Mouse (Mus musculus): ENCODE measurements around the gene Acsbg1.
"Not testable (repeated sequence)": the region's sequence is repeated elsewhere in the genome, so short reads cannot be mapped to it uniquely, and the experiment has no call there.

Acsbg1 gene

DNA sequence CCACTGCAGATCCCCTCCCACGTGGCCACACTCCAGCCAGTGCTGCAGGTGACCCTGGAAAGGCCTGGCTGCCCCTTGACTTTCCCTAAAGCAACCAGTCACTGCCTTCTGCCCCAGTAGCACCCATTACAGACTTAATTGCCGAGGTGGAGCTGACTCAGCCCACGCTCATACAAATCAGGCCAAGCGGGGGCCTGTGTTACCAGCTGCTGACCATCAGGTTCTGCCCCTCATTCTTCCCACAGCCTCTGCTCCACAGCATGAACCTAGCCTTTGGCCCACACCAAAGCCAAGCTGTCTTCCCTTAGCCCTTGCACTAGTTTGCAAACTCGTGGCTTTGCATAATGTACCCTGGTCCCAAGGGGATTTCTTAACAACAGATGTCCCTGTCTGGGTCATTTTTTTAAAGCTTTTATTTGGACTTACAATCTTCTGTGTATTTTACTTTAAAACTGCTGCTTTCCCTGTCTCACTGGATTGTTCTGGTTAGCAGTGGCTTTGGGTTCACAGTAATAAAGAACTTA, 57.5 kb downstream of the Acsbg1 start:
- DNase-seq, result no peak

DNA sequence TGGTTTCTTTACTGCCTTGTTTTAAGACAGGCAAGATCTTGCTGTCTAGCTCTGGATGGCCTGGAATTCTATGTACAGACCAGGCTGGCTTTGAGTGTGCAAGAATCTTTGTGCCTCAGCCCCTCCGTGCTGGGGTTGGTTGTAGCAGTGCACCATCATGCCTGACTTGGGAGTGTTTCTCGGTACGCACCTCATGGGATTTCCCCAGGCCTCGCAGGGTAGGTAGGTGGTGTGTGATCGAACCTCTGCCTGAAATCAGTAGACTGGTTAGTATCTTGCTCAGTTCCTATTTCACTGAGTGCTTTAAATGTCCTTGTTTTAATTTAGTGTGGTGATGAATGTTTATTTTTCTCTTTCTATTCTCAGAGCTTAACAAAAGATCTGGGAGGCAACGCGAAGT, 58.8 kb downstream of the Acsbg1 start:
- no peak for DNase-seq

DNA sequence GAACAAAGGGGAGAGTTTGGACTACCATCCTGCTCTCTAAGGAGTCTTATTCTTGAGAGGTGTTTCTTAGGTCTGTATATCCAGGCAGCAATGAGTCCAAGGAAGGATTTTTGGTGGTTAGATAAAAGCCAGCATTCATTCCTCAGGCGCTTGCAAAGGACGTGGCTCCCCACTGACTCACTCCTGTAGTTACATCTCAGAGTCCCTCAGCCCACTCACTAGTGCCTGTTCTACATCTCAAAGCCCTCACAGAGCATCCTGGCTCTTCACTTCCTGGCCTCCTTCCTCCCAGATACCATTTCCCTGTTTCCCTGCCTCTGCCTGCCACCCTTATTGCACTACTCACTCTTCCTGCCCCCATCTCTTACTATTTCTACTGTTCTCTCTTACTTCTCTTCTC, 59.3 kb downstream of the Acsbg1 start:
- no peak for DNase-seq

DNA sequence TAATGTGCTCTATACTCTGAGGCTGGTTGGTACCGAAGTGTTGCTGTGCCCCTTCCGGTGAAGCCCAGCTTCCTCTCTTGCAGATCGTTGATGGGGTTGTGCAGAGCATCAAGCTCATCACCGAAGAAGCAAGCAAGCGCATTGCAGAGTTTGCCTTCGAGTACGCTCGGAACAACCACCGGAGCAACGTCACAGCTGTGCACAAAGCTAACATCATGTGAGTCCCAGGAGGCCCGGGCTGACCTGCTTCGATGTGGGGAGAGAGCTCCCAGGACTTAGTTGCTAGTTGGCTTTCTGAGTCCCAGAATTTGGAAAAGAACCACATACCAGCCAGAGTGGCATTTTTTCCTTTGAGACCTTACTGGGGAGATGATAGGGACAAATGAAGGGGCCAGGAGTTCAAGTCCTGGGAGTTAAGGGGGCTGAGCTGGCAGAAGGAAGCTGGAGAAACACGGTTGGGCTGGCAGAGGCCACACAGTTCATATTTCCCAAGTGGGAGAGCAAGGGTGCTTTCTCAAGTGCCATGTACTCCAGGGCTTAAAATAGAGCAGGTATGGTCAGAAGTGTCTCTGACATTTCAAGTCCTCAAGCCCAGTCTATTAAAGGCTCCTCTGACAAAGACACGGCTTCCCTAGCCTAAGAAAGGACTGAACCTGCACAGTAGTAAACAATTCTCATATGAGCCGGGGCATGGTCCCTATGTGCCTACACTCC, 64.8 kb downstream of the Acsbg1 start:
- DNase-seq, result no peak

DNA sequence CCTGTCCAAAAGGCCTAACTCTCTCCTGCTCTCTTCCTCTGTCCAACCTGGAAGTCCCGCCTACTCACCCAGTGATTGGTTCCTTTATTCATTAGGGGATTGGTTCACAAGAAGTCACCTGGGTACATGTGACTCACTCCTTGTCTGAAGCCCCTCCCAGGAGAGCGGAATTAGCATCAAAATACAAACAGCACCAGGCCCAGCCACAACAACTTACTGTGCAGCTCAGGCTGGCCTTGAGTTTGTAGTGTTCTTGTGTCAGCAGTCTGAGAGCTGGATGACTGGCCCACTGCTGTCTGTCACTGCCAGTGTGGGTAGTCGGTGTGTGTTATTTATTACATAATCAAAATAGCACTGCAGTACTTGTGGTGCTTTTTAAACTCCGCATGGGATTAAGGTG, 68.0 kb downstream of the Acsbg1 start:
- not testable (repeated sequence) for DNase-seq

DNA sequence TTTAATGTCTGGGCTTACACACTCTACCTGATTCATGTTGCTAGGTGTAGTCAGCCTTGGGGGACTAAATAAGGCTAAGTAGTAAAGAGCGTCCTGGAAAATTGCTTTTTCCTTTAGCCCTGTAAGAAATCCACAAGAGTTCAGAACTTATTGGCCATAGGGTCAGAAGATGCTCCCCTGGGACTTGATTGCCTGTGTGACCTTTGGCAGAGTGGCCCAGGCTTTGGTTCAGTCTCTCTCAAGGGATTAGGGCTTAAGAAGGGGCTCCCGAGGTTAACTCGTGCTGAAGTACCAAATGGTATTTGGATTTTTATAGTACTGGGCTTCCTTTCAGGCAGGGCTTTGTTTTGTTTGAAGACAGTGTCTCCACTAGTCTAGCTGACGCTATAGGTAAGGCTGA, 73.8 kb downstream of the Acsbg1 start:
- no peak for DNase-seq

DNA sequence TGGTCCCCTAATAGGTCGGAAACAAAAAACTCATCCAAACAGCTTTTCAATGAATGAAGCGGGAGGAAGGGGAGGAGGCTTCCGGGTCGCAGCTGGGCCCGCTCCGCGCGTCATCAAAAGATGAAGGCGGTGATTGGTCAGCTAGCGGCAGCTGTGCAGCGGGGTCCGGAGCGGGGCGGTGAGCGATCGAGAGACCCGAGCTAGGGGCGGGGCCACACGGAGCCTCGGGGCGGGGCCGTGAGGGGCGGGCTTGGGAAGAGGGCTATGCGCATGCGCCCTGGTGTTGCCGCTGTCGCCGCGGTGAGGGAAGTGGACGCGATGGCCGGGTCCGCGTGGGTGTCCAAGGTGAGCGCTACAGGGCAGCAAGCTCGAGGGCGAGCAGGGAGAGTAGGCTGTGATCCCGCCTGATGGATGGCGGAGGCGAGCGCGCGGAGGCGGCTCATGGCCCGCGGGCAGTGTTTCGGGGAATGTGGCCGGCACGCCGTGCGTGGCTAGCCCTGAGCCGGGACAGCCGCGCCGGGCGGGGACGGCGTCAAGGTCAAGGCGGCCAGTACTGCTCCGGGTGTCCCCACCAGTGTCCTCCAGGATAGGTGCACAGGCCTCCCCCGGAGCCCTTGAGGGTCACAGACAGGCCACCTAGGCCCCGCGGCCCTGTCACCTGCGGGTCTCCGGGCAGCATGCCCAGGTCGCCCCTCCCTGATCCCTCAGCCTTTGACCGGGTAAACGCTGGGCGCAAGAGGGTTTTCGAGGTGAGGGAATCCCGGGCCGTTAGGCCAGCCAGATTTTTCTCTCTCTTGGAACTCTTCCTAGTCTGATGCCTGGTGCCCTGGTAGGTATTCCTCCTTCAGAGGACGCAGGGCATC, 75.2 kb downstream of the Acsbg1 start, which contains the start of gene Idh3a:
Idh3a (plus strand) TSS at position 136 of the 863 bp plus-strand sequence.
- DNase-seq, result peak; percentile 99

DNA sequence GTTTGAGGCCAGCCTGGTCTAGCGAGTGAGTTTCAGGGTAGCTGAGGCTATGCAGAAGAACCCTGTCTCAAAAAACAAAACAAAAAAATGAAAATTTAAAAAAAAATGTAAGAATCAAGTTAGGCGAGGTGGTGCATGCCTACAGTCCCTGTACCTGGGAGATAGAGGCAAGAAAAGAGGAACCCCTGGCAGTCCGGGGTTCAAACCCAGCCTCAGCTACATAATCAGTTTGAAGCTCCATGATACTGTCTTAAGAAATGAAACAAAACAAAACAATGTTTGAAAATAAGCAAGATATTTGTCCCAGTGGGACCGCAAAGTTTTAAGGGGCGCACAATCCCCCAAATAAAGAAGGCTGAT, 75.9 kb downstream of the Acsbg1 start:
- no peak for DNase-seq

DNA sequence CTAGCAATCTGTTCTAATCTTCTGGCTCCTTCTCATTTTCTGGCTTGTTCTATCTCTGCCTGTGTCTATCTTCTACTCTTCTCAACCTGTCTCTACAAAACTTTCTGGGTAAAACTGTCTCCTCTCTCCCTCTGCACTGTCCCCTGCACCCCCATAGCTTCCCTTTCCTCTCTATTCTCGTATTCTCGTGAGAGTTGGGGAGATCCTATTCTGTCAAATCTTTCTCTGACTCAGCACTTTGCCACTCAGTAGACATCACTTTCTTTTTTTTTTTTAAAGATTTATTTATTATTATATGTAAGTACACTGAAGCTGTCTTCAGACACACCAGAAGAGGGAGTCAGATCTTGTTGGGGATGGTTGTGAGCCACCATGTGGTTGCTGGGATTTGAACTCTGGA, 77.5 kb downstream of the Acsbg1 start:
- DNase-seq, result not testable (repeated sequence)

DNA sequence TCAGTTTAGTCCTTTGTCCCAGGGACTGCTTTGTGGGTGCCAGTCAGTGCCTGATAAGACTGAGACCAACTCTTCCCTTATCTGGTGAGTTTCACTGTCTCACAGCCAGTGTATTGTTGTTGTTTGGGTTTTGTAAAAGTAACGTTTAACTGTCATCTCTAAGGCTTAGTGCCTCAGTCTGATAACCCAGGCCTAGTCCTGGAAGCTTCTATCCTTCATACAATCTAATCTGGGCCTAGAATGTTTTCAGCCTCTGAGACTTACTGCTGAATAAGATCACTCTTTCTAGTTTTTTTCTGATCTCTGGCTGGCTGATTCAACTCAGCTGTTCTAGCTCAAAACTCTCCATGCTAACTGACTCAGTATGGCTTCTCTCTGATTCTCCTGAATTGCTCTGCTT, 78.0 kb downstream of the Acsbg1 start:
- DNase-seq, result no peak

DNA sequence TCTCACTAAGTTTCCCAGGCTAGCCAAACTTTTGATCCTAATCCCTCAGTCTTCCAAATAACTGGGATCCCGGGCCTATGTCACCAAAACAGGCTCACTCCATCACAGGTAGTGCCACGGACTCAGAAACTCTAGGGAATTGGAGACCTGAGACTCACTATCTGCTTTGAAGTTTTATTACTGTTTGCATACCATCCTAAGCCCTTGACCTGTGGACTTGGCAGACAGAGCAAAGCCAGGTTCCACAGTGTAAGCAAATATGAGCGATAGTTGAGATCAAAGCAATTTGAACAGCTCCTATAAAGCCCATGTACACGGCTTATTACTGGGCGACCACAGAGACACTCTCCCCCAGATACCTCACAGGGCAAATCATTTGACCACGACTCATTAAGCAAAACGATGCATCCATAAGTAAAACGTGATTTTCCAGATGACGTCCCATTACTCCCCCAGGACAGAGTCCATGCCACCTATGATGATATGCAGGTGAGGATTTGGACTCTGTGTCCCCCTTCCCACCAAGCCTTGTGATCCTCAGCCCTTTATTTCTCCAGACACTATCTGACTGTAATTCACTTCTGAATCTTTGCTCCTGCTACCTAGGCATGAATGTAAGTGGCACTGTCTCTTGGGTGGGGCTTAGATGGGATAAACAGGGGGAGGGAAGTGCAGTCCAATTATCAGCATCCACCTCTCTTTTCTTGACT, 90.4 kb downstream of the Acsbg1 start:
- no peak for DNase-seq

DNA sequence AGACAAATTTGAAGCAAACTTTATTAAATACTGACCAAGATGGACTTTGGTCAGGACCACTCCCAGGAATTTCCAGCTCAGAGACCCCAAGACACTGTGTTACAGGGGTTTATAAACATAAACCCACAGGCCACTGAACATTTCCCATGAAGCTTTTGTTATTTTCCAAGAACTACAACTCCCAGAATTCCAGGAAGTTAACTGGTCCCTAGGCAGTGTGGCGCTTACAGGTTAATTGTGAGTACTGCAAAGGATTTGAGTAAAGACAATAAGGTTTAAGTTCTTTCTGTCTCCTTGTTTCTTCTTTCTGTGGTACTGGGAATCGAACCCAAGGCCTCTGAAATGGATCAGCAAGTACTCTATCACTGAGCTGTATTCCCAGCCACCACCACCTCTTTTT, 92.9 kb downstream of the Acsbg1 start:
- no peak for DNase-seq

DNA sequence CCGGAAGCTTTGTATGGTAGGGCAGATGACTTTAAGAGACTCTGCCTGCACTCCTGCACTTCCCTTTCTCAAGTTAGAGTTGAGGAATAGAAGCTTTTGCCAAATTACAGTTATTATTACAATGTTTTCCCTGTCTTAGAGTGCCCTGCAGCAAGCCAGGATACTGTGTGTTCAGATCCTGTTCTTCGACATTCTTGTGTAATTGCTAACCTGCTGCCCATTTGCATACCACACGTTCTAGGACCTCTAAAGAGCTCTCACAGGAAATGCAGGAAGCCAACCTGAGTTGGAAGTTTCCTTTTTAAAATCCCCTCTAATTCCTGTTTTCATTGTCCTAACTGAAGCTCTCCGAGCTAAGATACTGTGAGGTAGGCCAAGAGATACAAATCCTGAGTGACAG, 94.7 kb downstream of the Acsbg1 start:
- DNase-seq, result no peak

DNA sequence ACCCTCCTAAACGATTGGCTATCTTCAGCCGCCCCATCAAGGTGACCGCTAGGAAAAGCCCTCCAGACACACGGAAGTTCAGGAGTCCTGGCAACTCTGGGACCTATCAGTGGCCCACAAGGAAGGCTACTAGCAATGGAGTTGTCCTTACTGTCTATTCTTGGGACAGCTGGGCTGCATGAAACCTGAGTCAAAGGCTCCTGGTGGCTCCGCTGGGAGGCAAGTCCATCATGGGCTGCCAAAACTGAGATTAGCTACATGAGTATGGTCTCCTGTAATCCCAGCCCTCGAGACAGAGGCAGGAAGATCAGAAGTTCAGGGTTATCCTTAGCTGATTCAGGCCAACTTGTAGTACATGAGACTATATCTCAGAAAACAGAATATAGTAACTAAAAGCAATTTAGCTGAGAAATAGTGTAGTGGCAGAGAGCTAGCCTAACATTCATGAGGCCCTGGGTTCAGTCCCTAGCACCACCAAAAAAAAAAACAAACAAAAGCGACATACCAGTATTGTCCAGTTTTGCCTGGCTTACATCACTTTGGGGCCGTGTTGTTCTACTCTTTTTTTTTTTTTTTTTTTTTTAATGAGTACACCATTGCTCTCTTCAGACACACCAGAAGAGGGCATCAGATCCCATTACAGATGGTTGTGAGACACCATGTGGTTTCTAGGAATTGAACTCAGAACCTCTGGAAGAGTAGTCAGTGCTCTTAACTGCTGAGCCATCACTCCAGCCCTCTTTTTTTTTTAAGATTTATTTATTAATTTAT, 100.7 kb downstream of the Acsbg1 start:
- no peak for DNase-seq

DNA sequence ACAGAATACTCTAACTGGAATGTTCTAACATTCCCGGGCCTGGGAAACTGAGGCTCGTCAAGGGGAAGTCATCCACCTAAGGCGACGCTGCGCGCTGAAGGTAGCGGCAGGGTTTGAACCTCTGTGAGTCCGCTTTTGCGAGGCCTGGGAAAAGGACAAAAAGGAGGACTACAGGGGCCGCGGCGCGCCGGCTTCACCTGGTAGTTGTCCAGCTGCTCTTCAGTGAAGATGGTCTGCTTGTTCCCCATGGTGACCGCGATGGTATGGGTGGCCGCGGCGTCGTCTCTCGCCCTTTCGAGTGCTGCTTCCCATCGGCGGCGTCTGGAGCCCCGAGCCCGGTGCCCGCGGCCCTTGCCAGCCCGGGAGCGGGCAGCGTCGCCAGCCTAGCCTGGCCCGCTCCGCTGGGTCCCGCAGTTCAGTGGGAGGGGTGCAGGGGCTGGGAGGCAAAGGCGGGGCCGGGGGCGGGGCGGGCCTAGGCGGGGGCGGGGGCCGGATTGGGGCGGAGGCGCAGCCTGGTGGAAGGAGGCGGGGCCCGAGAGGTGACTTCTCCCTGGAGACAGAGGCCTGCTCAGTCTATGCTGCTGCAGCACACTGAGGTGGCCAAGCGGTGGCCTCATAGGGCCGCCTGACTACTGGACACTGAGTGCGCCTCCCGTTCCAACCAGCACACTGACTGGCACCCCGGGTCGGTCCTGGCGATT, 101.7 kb downstream of the Acsbg1 start, which contains the start of gene Cib2:
Cib2 (minus strand) TSS at position 448 of the 701 bp plus-strand sequence.
- DNase-seq, result peak; percentile 72 to 74

DNA sequence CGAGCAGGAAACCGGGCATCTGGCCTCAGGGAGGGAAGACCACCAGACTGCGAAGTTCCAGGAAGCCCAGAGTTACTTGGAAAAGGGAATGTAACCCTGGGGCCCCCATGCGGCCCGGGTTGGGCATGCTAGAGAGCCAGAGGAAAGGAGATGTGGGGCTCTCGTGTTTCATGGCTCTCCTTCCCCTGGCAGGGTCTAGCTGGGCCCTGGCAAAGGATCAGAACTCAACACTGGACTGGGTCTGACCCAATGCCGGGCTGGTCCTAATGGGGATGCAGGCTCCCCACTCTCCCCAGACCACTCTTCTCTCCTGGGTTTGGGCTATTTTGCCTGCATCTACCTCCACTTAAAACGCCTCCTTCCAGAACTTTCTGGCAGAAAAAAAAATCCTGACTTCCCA, 102.9 kb downstream of the Acsbg1 start:
- DNase-seq, result no peak

DNA sequence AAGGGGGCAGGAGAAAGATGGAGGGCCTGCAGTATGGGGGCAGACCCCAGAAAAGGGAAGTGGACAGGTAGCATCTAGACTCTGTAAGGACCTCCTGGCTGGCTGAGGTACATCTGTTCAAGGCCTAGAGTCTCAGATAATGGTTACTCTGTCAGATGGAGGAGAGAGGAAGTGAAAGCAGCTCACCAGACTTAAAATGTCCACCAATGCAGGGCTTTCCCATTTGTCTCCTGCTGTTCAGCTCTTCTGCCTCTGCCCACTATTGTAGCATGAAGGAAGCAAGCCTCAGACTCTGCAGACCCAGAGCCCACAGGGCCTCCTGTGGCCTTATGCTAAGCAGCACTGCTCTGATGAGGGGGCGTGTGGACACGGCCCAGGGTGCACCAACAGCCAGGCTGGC, 106.6 kb downstream of the Acsbg1 start:
- peak; percentile 38 to 44 for DNase-seq
